Mouse (Mus musculus): ENCODE measurements around the gene Gm9803. TPM values are rescaled to one million over a fixed set of nuclear protein-coding genes. Genes with fewer than 3 reads are reported as not detected.

The Gm9803 gene
- polyA plus RNA-seq, 1 experiment from 2014 or later = 2.9 TPM

GRCm38 (mm10) chr10:43527283-43528269 is 3.7 kb downstream of the Gm9803 start:
- Histone ChIP-seq H3K4me3 (ENCODE audit: low read depth, low read length) (no peak overlapping the region), H3K27me3 (ENCODE audit: control insufficient read depth, insufficient read depth, low read depth, low read length) (no peaks in the 10 kb centered on the region), H3K36me3 (ENCODE audit: control insufficient read depth, insufficient read depth) (peaks cover 11% of the 10 kb centered on the region), H3K9me3 (replicated peaks; ENCODE audit: control insufficient read depth, low read length) (no peaks in the 10 kb centered on the region), H3K4me2 (ENCODE audit: low read depth, low read length) (no peak overlapping the region), H3K9ac (ENCODE audit: low read depth, low read length) (no peak overlapping the region; the same call in 1 of the 2 replicates), H3K4me1 (ENCODE audit: control insufficient read depth, low read depth, low read length) (peaks cover 7% of the 10 kb centered on the region), H3K27ac (ENCODE audit: low read length) (peak overlapping the region; percentile 33; the same call in 1 of the 2 replicates)
- WGBS (ENCODE audit: insufficient replicate concordance) = 48% methylated on average over 15 of the region's 15 CpGs
- ATAC-seq (ENCODE audit: low read depth) = peak; percentile 82

DNA sequence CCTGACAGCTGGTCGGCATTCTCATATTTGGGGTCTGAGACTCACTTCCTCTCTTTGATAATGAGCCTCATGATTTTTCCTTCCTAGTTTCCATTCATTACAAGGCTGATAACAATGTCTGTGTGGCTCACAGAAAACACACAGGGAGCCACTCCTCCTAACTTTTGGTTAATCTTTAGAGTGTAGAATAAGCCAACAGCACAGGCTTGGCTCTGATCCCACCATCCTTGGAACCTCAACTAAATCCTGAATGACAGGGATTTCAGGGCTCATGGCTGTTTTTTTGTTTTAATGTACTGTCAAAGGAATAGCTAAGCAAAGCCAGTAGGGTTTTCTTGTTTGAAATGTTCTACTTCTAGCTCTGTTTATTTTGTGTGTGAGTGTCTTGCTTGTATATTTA is 10.5 kb downstream of the Gm9803 start:
- H3K4me2 ChIP-seq (ENCODE audit: low read depth, low read length) = no peak overlapping the region
- peaks cover 12% of the 10 kb centered on the region for H3K36me3 ChIP-seq (ENCODE audit: control insufficient read depth, insufficient read depth)
- WGBS (ENCODE audit: insufficient replicate concordance) = 16% methylated on average over 1 of the region's 1 CpGs
- no peak overlapping the region for H3K27ac ChIP-seq (ENCODE audit: low read length)
- H3K4me3 ChIP-seq (ENCODE audit: low read depth, low read length) = no peak overlapping the region
- H3K4me1 ChIP-seq (ENCODE audit: control insufficient read depth, low read depth, low read length) = peaks cover 7% of the 10 kb centered on the region
- no peaks in the 10 kb centered on the region for H3K27me3 ChIP-seq (ENCODE audit: control insufficient read depth, insufficient read depth, low read depth, low read length)
- ATAC-seq (ENCODE audit: low read depth) = no peak
- H3K9me3 ChIP-seq (replicated peaks; ENCODE audit: control insufficient read depth, low read length) = no peaks in the 10 kb centered on the region
- no peak overlapping the region for H3K9ac ChIP-seq (ENCODE audit: low read depth, low read length)

- Histone ChIP-seq H3K4me2 (ENCODE audit: low read depth, low read length) (no peak overlapping the region), H3K27ac (ENCODE audit: low read length) (no peak overlapping the region), H3K9me3 (replicated peaks; ENCODE audit: control insufficient read depth, low read length) (no peaks in the 10 kb centered on the region), H3K9ac (ENCODE audit: low read depth, low read length) (no peak overlapping the region), H3K4me1 (ENCODE audit: control insufficient read depth, low read depth, low read length) (peaks cover 21% of the 10 kb centered on the region), H3K4me3 (ENCODE audit: low read depth, low read length) (no peak overlapping the region), H3K27me3 (ENCODE audit: control insufficient read depth, insufficient read depth, low read depth, low read length) (no peaks in the 10 kb centered on the region), H3K36me3 (ENCODE audit: control insufficient read depth, insufficient read depth) (0 out of 2 replicates have a peak, but pooled peaks cover under 1% of the 10 kb centered on the region)
- ATAC-seq (ENCODE audit: low read depth) = no peak
- WGBS (ENCODE audit: insufficient replicate concordance) = 79% methylated on average over 7 of the region's 7 CpGs
These were observed 13.8 kb downstream of the Gm9803 start for GRCm38 (mm10) chr10:43537652-43538051.

DNA sequence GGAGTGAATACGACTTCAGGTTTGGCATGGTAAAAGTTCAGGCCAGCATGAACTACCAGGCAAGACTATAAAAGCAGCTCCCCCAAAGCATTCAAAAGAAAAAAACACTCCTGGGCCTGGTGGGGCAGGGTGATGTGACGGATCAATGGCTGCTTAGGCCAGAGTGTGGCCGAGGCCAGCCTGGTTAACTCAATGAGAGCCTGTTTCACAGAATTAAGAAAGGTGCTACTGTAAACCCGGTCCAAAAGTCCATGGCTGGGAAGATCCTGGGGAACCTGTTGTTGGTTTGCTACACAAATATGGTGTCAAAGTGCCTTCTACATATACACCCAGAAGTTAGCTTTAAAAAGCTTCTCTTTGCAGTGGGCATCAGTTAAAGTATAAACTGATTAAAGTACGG is 14.9 kb downstream of the Gm9803 start:
- 71% methylated on average over 5 of the region's 5 CpGs for WGBS (ENCODE audit: insufficient replicate concordance)
- Histone ChIP-seq H3K36me3 (ENCODE audit: control insufficient read depth, insufficient read depth) (no peaks in the 10 kb centered on the region), H3K27me3 (ENCODE audit: control insufficient read depth, insufficient read depth, low read depth, low read length) (no peaks in the 10 kb centered on the region), H3K4me3 (ENCODE audit: low read depth, low read length) (no peak overlapping the region), H3K4me2 (ENCODE audit: low read depth, low read length) (no peak overlapping the region), H3K9me3 (replicated peaks; ENCODE audit: control insufficient read depth, low read length) (no peaks in the 10 kb centered on the region), H3K9ac (ENCODE audit: low read depth, low read length) (no peak overlapping the region), H3K4me1 (ENCODE audit: control insufficient read depth, low read depth, low read length) (peaks cover 21% of the 10 kb centered on the region), H3K27ac (ENCODE audit: low read length) (no peak overlapping the region)
- ATAC-seq (ENCODE audit: low read depth) = no peak

DNA sequence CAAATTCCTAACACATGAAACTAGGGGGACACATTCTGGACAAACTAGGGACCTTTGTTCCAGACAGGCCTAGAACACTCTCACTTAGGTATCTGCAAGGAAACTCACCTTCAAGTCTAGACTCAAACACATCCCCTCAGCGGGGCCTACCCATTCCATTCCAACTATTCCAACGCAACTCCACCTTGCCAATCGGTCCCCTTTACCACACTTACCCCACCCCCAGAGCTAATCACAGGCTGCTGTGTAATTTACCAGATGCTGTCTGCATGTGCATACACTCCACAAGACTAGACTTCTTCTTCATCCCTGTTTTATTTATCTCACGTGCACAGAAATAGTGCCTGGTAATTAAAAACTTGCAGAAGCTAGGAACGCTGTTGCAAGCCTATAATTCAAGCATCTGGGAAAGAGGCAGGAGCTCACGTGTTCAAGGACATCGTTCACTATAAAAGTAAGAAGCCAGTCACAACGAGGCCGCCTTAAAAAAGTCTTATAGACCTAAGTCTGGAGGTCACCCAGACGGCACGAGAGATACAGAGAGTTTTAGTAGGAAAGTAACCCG is 15.9 kb downstream of the Gm9803 start:
- H3K4me1 ChIP-seq (ENCODE audit: control insufficient read depth, low read depth, low read length) = peaks cover 21% of the 10 kb centered on the region
- ATAC-seq (ENCODE audit: low read depth) = no peak
- no peaks in the 10 kb centered on the region for H3K9me3 ChIP-seq (replicated peaks; ENCODE audit: control insufficient read depth, low read length)
- peak overlapping the region; percentile 76 for H3K4me2 ChIP-seq (ENCODE audit: low read depth, low read length)
- H3K27ac ChIP-seq (ENCODE audit: low read length) = peak overlapping the region; percentile 69
- H3K4me3 ChIP-seq (ENCODE audit: low read depth, low read length) = peak overlapping the region; percentile 92
- peak overlapping the region; percentile 92 for H3K9ac ChIP-seq (ENCODE audit: low read depth, low read length)
- no peaks in the 10 kb centered on the region for H3K36me3 ChIP-seq (ENCODE audit: control insufficient read depth, insufficient read depth)
- 13% methylated on average over 12 of the region's 12 CpGs for WGBS (ENCODE audit: insufficient replicate concordance)
- H3K27me3 ChIP-seq (ENCODE audit: control insufficient read depth, insufficient read depth, low read depth, low read length) = no peaks in the 10 kb centered on the region

DNA sequence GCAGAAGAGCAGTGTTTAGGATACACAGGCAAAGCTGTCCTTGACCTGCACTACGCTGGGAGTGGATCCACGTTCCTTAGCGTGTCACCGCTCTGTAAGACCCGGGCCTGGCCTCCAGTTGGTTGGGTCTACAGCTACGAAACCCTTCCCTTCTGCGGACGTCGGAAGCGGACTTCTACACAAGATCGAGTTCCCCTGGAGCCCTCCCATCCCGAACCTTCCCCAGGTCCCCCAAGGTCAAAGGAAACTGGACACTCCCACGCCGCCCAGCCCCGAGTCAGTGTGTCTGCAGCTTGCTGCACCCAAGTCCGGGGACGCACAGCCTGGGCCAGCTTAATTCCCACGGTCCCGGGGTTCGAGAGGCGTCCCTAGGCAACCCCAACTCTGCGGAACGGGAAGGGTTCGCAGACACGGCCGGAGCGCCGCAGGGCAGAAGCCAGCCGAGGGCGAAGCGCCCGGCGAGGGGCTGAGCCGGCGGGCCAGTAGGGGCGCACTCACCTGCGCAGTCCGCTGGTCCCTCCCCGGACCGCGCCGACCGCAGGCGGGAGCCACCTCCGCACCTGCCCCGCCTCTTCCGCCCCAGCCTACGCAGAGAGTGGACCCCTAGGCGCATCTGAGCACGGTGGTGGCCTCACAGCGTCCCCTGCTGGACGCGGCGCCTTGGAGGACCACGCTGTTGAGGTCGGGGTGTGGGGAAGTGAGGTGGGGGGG is 16.7 kb downstream of the Gm9803 start, which contains the start of gene 1700021F05Rik:
Gene 1700021F05Rik (minus strand): TSS at position 553 of the 711 bp plus-strand sequence.
- Histone ChIP-seq H3K4me2 (ENCODE audit: low read depth, low read length) (peak within 1 kb of the TSS; percentile 76), H3K4me1 (ENCODE audit: control insufficient read depth, low read depth, low read length) (peaks cover 21% of the 10 kb centered on the region), H3K27ac (ENCODE audit: low read length) (peak within 1 kb of the TSS; percentile 69), H3K9ac (ENCODE audit: low read depth, low read length) (peak within 1 kb of the TSS; percentile 92), H3K27me3 (ENCODE audit: control insufficient read depth, insufficient read depth, low read depth, low read length) (no peaks in the 10 kb centered on the region), H3K36me3 (ENCODE audit: control insufficient read depth, insufficient read depth) (no peaks in the 10 kb centered on the region), H3K9me3 (replicated peaks; ENCODE audit: control insufficient read depth, low read length) (no peaks in the 10 kb centered on the region), H3K4me3 (ENCODE audit: low read depth, low read length) (peak within 1 kb of the TSS; percentile 92)
- under 1% methylated on average over 55 of the region's 56 CpGs for WGBS (ENCODE audit: insufficient replicate concordance)
- peak; percentile 100 for ATAC-seq (ENCODE audit: low read depth)

- ATAC-seq (ENCODE audit: low read depth) = no peak
- no peak overlapping the region for H3K27ac ChIP-seq (ENCODE audit: low read length)
- H3K4me3 ChIP-seq (ENCODE audit: low read depth, low read length) = peak overlapping the region; percentile 92
- H3K9me3 ChIP-seq (replicated peaks; ENCODE audit: control insufficient read depth, low read length) = no peaks in the 10 kb centered on the region
- no peaks in the 10 kb centered on the region for H3K36me3 ChIP-seq (ENCODE audit: control insufficient read depth, insufficient read depth)
- peak overlapping the region; percentile 76 for H3K4me2 ChIP-seq (ENCODE audit: low read depth, low read length)
- no peaks in the 10 kb centered on the region for H3K27me3 ChIP-seq (ENCODE audit: control insufficient read depth, insufficient read depth, low read depth, low read length)
- peaks cover 21% of the 10 kb centered on the region for H3K4me1 ChIP-seq (ENCODE audit: control insufficient read depth, low read depth, low read length)
- WGBS (ENCODE audit: insufficient replicate concordance) = 38% methylated on average over 7 of the region's 8 CpGs
- no peak overlapping the region for H3K9ac ChIP-seq (ENCODE audit: low read depth, low read length)
These were observed 17.3 kb downstream of the Gm9803 start for GRCm38 (mm10) chr10:43541153-43541544.

DNA sequence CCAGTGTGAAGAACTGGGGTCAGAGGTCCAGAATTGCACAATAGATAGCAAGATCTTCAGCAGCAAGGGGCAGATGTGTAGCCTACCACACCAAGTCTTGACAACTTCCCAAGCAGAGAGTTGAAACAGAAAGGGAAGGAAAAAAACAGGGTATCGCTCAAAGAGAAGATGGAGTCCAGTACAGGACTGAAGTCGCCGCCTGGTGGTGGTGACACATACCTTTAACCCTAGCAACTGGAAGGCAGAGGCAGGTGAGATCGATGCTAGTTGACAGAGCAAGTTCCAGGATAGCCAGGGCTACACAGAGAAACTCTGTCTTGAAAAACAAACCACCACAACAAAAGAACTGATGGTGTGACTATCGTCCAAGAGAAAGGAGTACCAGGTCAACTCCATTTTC is 25.5 kb downstream of the Gm9803 start:
- no peak overlapping the region for H3K4me3 ChIP-seq (ENCODE audit: low read depth, low read length)
- no peaks in the 10 kb centered on the region for H3K36me3 ChIP-seq (ENCODE audit: control insufficient read depth, insufficient read depth)
- WGBS (ENCODE audit: insufficient replicate concordance) = 47% methylated on average over 5 of the region's 5 CpGs
- H3K4me1 ChIP-seq (ENCODE audit: control insufficient read depth, low read depth, low read length) = no peaks in the 10 kb centered on the region
- H3K27me3 ChIP-seq (ENCODE audit: control insufficient read depth, insufficient read depth, low read depth, low read length) = no peaks in the 10 kb centered on the region
- no peak overlapping the region for H3K27ac ChIP-seq (ENCODE audit: low read length)
- no peak overlapping the region for H3K9ac ChIP-seq (ENCODE audit: low read depth, low read length)
- no peak for ATAC-seq (ENCODE audit: low read depth)
- no peak overlapping the region for H3K4me2 ChIP-seq (ENCODE audit: low read depth, low read length)
- no peaks in the 10 kb centered on the region for H3K9me3 ChIP-seq (replicated peaks; ENCODE audit: control insufficient read depth, low read length)

Measured in liver, embryonic 16.5 days (tissue).